Mouse (Mus musculus) spleen, adult 2 months (tissue): Measurements from ENCODE around the gene Ppp1r13l.

Experiments used
- CTCF ChIP-seq: fragments of 200-500 bp; IDR thresholded peaks from 2 replicates; pipeline ENCODE4 v1.5.1; 2011; ENCODE audit warnings: mild to moderate bottlenecking, inconsistent platforms; ENCODE audit not compliant: insufficient read depth, insufficient read length, insufficient replicate concordance; ENCODE audit errors: extremely low read depth
- POLR2A ChIP-seq: fragments of 200-500 bp; IDR thresholded peaks from 2 replicates; pipeline ENCODE4 v1.6.1; 2011; ENCODE audit warnings: low read depth, low read length, inconsistent platforms

DNA sequence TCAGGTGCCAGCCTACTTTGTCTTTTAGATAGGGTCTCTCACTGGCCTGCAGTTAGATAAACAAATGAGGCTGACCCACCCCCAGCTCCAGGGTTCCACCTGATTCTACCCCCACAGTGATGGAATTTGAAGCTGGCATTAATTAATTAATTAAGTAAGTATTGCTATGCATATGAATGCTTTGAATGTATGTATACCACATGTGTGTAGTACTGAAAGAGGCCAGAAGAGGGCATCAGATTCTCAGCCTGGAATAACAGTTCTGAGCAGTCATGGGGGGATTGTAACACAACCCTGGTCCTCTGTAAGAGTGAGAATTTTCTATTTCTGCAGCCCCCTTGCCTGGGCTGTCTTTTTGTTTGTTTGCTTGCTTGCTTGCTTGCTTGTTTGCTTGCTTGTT is 31.1 kb upstream of the Ppp1r13l start:
- TF ChIP-seq CTCF (no peak), POLR2A (no peak)
